Mouse (Mus musculus): ENCODE measurements around the gene Hk1. TPM values are rescaled to one million over a fixed set of nuclear protein-coding genes. Genes with fewer than 3 reads are reported as not detected.

Hk1 gene
- total and polyA plus RNA-seq, 3 experiments = 71.0 to 120 (median 120) TPM

DNA sequence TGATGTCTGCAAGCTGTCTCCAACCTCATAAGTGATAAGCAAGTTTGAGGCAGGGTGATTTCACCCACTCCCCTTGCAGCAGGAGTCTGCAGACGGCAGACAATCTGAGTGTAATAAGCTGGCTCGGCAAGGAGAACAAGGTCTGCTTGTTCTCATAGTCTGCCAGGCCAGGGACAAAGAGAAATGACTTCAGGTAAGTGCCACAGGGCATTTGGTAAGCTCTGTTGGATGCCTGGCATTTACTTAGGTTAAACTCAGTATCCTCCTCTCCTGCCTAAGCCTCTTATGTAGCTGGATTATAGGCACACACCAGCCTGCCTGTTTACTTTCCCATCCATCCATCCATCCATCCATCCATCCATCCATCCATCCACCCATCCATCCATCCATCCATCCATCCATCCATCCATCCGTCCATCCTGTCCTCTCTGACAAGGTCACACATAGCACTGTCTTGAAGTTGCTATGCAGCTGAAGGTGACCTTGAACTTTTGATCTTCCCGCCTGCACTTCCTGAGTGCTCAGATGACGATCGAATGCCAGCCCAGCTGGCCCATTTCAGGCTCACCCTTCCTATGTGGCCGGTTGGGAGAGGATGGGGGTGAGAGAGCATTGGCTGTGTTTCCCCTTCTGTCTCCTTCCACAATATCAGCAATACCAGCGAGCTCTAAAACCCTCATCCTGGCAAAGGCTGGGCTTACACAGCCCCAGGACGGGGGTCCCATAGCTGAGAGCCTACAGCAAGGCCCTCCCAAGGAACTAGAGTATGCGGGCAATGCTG lies 69.3 kb downstream of the Hk1 start:
- H3K9ac ChIP-seq (ENCODE audit: low read depth, low read length) = no peak overlapping the region
- H3K4me3 ChIP-seq = no peak overlapping the region
- 67% methylated on average over 10 of the region's 10 CpGs for WGBS
- H3K36me3 ChIP-seq (ENCODE audit: control insufficient read depth, insufficient read depth, low read length) = peaks cover 6% of the 10 kb centered on the region; the same call in 1 of the 2 replicates
- intact Hi-C loops (cut with DNase I) = no loop called here
- H3K4me1 ChIP-seq (ENCODE audit: control insufficient read depth, insufficient read depth, low read length) = peaks cover 7% of the 10 kb centered on the region
- TF ChIP-seq EP300 (IDR thresholded peaks at IDR 0.05; ENCODE audit: insufficient read depth, low read depth, low read length) = no peak
- no peak for TF ChIP-seq POLR2A (IDR thresholded peaks at IDR 0.05; ENCODE audit: insufficient read depth, low read depth, low read length)
- no peak for TF ChIP-seq CTCF (IDR thresholded peaks at IDR 0.05)
- H3K27ac ChIP-seq = no peak overlapping the region; the same call in 1 of the 2 replicates
- no peaks in the 10 kb centered on the region for H3K27me3 ChIP-seq (ENCODE audit: control insufficient read depth, insufficient read depth, low read length)
- no peaks in the 10 kb centered on the region for H3K79me2 ChIP-seq (replicated peaks; ENCODE audit: control insufficient read depth, insufficient read depth, low read length)
- DNase-seq = no peak

GRCm38 (mm10) chr10:62309593-62309992 lies 70.1 kb downstream of the Hk1 start:
- DNase-seq = no peak
- Histone ChIP-seq H3K4me3 (no peak overlapping the region), H3K9ac (ENCODE audit: low read depth, low read length) (no peak overlapping the region), H3K27ac (no peak overlapping the region), H3K27me3 (ENCODE audit: control insufficient read depth, insufficient read depth, low read length) (no peaks in the 10 kb centered on the region), H3K4me1 (ENCODE audit: control insufficient read depth, insufficient read depth, low read length) (peaks cover 7% of the 10 kb centered on the region), H3K79me2 (replicated peaks; ENCODE audit: control insufficient read depth, insufficient read depth, low read length) (no peaks in the 10 kb centered on the region), H3K36me3 (ENCODE audit: control insufficient read depth, insufficient read depth, low read length) (peaks cover 6% of the 10 kb centered on the region; the same call in 1 of the 2 replicates)
- 88% methylated on average over 5 of the region's 5 CpGs for WGBS
- TF ChIP-seq EP300 (IDR thresholded peaks at IDR 0.05; ENCODE audit: insufficient read depth, low read depth, low read length) = no peak
- TF ChIP-seq POLR2A (IDR thresholded peaks at IDR 0.05; ENCODE audit: insufficient read depth, low read depth, low read length) = no peak
- no peak for TF ChIP-seq CTCF (IDR thresholded peaks at IDR 0.05)
- intact Hi-C loops (cut with DNase I) = no loop called here

DNA sequence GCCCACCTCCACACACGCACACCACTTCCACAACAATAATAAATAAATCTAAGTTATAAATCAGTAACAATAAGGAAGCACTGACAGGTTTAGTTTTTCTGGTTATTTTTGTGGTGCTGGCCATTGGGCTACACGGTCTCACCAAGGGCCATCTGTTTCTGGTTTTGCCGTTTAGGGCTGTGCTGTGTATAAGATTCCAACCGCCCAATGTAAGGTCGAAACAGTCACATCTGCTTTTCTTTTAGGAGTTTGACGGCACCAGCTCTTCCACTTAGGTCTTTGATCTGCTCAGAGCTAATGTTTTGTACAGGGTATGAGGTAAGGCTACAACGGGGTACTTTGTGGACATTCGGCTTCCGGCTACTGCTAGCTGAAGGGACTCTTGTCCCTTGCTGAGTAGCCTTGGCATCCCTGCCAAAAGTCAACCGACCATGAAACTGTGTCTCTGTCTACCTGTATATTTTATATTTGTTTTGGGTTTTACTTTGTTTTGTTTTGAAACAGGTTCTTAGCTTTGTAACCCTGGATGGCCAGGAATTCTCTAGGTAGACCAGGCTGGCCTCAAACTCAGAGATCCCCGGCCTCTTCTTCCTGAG lies 70.7 kb downstream of the Hk1 start:
- intact Hi-C loops (cut with DNase I) = no loop called here

GRCm38 (mm10) chr10:62306483-62306882 lies 73.2 kb downstream of the Hk1 start:
- WGBS = 29% methylated on average over 3 of the region's 3 CpGs
- no peaks in the 10 kb centered on the region; the same call in 1 of the 2 replicates for H3K79me2 ChIP-seq (replicated peaks; ENCODE audit: control insufficient read depth, insufficient read depth, low read length)
- peaks cover under 1% of the 10 kb centered on the region; the same call in 1 of the 2 replicates for H3K36me3 ChIP-seq (ENCODE audit: control insufficient read depth, insufficient read depth, low read length)
- no peak for TF ChIP-seq POLR2A (IDR thresholded peaks at IDR 0.05; ENCODE audit: insufficient read depth, low read depth, low read length)
- H3K4me3 ChIP-seq = no peak overlapping the region
- H3K9ac ChIP-seq (ENCODE audit: low read depth, low read length) = no peak overlapping the region
- H3K4me1 ChIP-seq (ENCODE audit: control insufficient read depth, insufficient read depth, low read length) = no peaks in the 10 kb centered on the region
- DNase-seq = no peak
- H3K27me3 ChIP-seq (ENCODE audit: control insufficient read depth, insufficient read depth, low read length) = no peaks in the 10 kb centered on the region
- H3K27ac ChIP-seq = no peak overlapping the region
- intact Hi-C loops (cut with DNase I) = no loop called here

More for the DNA sequence above, 70.7 kb downstream of the Hk1 start:
- Histone ChIP-seq H3K79me2 (replicated peaks; ENCODE audit: control insufficient read depth, insufficient read depth, low read length) (no peaks in the 10 kb centered on the region; the same call in 1 of the 2 replicates), H3K36me3 (ENCODE audit: control insufficient read depth, insufficient read depth, low read length) (peaks cover 2% of the 10 kb centered on the region; the same call in 1 of the 2 replicates), H3K4me3 (no peak overlapping the region), H3K27ac (no peak overlapping the region), H3K9ac (ENCODE audit: low read depth, low read length) (no peak overlapping the region), H3K27me3 (ENCODE audit: control insufficient read depth, insufficient read depth, low read length) (no peaks in the 10 kb centered on the region), H3K4me1 (ENCODE audit: control insufficient read depth, insufficient read depth, low read length) (peaks cover 4% of the 10 kb centered on the region)
- TF ChIP-seq CTCF (IDR thresholded peaks at IDR 0.05) (no peak), EP300 (IDR thresholded peaks at IDR 0.05; ENCODE audit: insufficient read depth, low read depth, low read length) (no peak), POLR2A (IDR thresholded peaks at IDR 0.05; ENCODE audit: insufficient read depth, low read depth, low read length) (no peak)
- 91% methylated on average over 11 of the region's 11 CpGs for WGBS
- DNase-seq = no peak

- no peak overlapping the region for H3K4me3 ChIP-seq
- no peak overlapping the region for H3K9ac ChIP-seq (ENCODE audit: low read depth, low read length)
- WGBS = 77% methylated on average over 6 of the region's 6 CpGs
- TF ChIP-seq POLR2A (IDR thresholded peaks at IDR 0.05; ENCODE audit: insufficient read depth, low read depth, low read length) = no peak
- no peak for TF ChIP-seq EP300 (IDR thresholded peaks at IDR 0.05; ENCODE audit: insufficient read depth, low read depth, low read length)
- no peak for TF ChIP-seq CTCF (IDR thresholded peaks at IDR 0.05)
- no peak overlapping the region for H3K27ac ChIP-seq
- DNase-seq = no peak
- intact Hi-C loops (cut with DNase I) = no loop called here
- peaks cover 3% of the 10 kb centered on the region; the same call in 1 of the 2 replicates for H3K36me3 ChIP-seq (ENCODE audit: control insufficient read depth, insufficient read depth, low read length)
- H3K79me2 ChIP-seq (replicated peaks; ENCODE audit: control insufficient read depth, insufficient read depth, low read length) = no peaks in the 10 kb centered on the region; the same call in 1 of the 2 replicates
- peaks cover 7% of the 10 kb centered on the region for H3K4me1 ChIP-seq (ENCODE audit: control insufficient read depth, insufficient read depth, low read length)
- no peaks in the 10 kb centered on the region for H3K27me3 ChIP-seq (ENCODE audit: control insufficient read depth, insufficient read depth, low read length)
Observed at GRCm38 (mm10) chr10:62305090-62305489, 74.6 kb downstream of the Hk1 start.

Data from heart, adult 2 months (tissue).